Mouse (Mus musculus): Measurements from ENCODE around the gene 9330182L06Rik.

The 9330182L06Rik gene

GRCm38 (mm10) chr5:9265586-9266279 lies at the start of gene 9330182L06Rik:
TSS of gene 9330182L06Rik (plus strand) at chr5:9266118.
- DNase-seq, result peak; percentile 75

DNA sequence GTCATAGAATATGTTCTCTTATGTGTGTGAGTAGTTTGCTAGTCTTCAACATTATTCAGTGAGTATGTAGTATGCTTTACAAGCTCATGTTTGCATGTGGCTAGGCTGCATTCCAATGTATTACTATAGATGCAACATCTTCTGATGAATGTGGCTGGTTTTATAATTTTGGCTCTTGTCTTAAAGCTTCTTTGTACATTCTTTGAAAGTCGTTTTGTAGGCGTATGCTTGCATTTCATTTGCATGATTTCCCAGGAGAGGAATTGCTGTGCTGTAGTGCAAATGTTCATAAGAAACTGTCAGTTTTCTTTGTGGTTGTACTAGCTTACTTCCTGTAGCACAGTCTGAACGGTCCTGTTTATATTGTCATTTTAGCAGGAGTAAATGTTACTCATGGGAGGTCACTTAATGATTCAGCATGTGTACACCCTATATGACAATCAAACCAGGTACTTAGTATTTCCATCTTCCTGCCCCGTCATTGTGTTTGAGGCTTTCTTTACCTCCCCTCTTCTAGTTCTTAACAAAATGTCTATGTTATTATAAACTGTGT lies 38.4 kb upstream of the 9330182L06Rik start:
- DNase-seq, result peak; percentile 5

GRCm38 (mm10) chr5:9264361-9264760 lies 1.6 kb upstream of the 9330182L06Rik start:
- no peak for DNase-seq

GRCm38 (mm10) chr5:9266280-9266923 lies 484 bp downstream of the 9330182L06Rik start:
- no peak for DNase-seq

GRCm38 (mm10) chr5:9269666-9270065 lies 3.7 kb downstream of the 9330182L06Rik start:
- DNase-seq, result no peak

GRCm38 (mm10) chr5:9272976-9273375 lies 7.1 kb downstream of the 9330182L06Rik start:
- DNase-seq, result no peak

DNA sequence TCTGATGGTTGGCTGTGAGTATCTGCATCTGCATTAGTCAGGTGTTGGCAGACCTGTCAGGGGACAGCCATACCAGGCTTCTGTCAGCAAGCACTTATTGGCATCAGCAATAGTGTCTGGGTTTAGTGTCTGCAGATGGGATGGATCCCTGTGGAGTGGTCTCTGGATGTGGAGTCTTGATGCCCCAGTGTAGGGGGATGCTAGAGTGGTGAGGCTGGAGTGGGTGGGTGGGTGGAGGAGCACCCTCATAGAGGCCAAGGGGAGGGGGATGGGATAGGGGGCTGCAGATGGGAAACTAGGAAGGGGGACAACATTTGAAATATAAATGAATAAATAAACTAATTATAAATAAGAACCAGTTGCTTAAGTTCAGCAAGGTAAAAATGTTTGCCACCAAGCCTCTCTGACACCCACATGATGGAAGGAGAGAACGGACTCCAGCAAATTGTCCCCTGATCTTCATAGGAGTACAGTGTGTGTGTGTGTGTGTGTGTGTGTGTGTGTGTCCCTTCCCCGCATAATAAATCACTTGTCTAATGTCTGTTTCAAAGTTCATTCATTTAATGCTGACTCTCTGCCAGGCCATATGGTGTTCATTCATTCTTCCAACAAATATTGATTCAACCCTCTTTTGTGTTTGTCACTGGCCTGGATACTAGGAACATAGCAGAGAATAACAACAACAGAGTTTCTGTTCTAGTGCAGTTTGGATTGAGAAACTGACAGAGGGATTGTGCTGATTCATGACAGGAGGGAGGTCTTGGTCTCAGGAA lies 30.0 kb downstream of the 9330182L06Rik start:
- DNase-seq, result peak; percentile 59

DNA sequence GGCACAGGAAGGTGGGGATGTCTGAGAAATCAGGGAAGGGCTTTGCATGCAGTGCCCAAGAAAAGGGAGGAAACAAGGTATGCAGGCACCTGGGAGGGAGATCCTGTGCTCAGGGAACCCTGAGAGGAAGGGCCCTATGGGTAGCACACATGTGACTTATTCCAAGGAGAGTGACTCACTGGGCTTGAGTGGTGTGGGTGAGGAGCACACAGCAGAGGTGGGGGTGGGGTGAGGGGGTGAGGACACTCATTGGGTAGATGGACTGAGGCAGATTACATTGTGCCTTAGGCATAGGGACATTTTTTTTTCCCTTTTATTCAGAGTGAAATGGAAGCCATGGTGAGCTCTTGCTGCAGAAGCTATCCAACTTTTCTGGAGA lies 30.6 kb downstream of the 9330182L06Rik start:
- DNase-seq, result no peak

GRCm38 (mm10) chr5:9326863-9327262 lies 60.9 kb downstream of the 9330182L06Rik start:
- DNase-seq, result no peak

- DNase-seq, result no peak
These were observed 61.6 kb downstream of the 9330182L06Rik start for GRCm38 (mm10) chr5:9327528-9327927.

DNA sequence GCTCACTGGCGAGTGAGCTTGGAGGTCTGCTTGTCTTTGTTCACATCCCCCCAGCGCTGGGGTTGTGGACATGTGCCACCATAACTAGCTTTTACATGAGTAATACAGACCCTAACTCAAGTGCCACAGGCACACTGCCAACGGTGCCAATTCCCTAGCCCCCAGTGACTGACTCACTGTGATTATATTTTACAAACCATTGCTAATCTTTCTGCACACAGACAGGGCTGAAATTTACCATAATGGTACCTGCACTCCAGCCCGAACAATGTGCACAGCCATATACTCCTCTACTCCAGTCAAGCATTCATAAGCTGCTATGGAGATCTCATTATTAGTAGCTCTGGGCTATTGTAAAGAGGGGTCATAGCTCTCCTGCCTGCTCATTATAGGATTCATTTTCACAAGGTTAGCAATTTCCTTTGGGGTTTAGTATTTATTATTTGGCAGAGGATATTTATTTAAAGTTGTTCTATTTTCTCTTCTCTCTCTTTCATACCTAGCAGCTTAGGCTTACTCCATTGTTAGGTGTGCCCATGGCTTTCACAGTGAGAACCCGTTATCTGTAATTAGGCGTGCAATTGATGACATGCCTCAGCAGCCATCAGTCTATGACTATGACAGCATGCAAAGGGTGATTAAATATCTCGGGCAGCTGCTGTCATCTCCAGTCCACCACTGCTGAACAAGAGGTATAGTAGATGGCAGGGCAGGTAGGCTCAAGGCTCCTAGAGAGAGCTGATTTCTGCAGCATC lies 73.0 kb downstream of the 9330182L06Rik start:
- DNase-seq, result no peak

- peak; percentile 22 for DNase-seq
These were observed 73.7 kb downstream of the 9330182L06Rik start for GRCm38 (mm10) chr5:9339511-9340173.

DNA sequence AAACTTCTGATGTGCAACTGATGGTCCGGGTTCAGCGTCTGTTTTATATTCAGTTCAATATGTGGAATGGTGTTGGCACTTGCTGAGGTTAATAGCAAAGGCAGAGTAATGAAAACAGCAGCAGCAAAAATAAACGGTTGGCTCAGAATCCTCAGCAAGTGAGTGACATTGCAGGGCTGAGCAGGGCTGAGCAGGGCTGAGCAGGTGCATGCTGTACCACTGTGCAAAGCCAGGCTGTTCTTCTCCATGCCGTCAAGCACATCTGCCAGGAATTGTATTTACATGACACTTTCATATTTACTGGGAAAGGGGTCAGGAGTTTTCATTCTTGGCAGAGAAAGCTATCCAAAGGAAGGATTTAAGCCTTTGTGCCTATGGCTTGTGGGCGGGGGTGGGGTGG lies 78.7 kb downstream of the 9330182L06Rik start:
- peak; percentile 11 for DNase-seq

DNA sequence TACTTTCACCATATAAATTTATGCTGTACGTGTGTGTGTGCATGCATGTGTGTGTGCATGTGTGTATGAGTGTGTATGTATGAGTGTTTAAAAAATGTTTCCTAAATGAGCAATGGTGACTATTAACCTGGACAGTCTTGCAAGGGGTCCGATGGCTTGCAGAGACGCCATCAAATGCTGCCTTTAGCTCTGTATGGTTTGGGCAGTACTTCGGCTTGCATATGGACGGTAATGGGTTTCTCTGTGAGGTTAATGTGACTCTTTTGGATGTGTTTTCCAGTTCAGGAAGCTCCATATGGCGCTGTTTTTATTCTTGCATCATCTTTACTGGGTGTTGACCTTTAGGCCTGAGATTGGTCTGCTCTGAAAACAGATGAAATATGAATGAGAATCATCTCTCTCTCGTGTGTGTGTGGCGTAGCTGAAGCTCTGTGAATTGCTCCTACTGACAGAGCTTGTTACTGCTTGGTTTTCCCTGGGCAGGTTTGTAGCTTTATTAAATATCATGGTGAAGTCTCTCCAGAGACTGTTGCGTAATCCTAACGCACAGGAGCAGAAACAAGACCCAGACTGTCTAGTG lies 79.2 kb downstream of the 9330182L06Rik start:
- no peak for DNase-seq

GRCm38 (mm10) chr5:9345625-9346024 lies 79.7 kb downstream of the 9330182L06Rik start:
- no peak for DNase-seq

DNA sequence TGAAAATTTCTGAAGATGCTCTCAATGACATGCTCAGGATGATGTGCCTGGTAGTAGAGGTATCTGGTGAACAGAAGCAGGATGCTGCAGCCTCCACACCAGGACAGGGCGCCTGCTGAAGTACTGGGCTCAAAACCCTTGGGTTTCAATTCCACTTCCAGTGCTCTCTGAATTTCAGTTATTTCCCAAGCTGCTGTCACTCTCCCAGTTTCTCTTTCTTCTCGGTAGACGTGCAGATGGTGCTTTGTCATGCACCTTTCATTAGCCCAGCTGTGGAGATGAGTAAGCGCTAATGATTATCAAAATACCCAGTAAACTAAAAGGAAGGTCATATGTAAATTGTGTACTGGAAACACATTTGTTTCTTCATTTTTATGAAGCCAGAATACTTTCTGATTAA lies 80.6 kb downstream of the 9330182L06Rik start:
- DNase-seq, result no peak

- DNase-seq, result no peak
These were observed 86.2 kb downstream of the 9330182L06Rik start for GRCm38 (mm10) chr5:9352163-9352562.

DNA sequence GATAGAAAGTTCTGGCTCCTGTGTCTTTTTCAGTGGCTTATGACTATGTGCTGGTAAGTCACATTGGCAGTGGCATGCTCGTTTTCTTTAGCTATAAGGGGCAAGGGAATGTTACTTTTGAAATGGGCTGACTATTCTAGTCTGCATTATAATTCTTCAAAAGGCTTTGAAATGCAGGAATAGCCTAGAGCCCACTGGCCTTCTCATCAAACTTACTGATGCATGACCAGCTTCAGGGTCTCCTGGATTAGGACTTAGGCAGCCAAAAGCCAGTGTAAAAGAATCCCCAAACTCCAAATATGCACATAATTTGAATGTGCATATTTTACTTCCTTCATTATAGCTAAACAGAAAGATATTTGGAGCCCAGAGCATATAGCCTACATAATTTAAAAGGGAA lies 86.7 kb downstream of the 9330182L06Rik start:
- no peak for DNase-seq

DNA sequence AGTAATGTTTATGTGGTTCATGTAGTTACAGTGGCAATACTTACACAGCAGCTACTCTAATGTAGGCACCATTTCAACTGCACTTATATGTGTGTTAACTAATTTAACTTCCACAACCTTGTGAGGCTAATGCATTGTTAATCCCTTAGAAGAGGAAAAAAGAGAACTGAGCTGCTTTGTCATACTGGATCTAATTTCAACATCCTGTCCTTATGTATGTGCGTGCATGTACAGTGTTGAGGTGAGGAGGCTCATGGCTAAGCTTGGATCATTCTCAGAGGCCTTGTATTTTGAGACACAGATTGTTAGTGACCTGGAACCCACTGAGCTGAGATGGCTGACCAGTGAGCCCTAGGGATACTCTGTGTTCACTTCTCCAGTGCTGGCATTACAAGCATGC lies 88.3 kb downstream of the 9330182L06Rik start:
- DNase-seq, result no peak

DNA sequence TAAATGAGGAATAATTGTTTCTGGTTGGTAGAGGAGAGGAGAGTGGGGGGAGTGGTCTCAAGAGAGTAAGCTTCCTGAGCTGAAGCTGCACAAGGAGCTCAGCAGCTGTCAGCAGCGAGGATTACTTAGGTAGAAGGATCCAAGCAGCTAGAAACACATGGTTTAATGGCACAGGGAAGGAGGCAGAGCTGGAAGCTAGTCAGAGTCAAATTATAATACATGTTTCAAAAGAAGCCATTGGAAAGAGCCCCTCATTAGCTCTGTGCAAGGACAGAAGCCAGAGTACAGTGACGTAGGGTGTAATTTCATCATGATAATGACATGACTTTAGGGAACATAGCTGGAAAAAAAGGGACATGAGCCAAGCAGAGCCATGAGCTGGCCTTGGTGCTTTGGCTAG lies 92.2 kb downstream of the 9330182L06Rik start:
- DNase-seq, result no peak

DNA sequence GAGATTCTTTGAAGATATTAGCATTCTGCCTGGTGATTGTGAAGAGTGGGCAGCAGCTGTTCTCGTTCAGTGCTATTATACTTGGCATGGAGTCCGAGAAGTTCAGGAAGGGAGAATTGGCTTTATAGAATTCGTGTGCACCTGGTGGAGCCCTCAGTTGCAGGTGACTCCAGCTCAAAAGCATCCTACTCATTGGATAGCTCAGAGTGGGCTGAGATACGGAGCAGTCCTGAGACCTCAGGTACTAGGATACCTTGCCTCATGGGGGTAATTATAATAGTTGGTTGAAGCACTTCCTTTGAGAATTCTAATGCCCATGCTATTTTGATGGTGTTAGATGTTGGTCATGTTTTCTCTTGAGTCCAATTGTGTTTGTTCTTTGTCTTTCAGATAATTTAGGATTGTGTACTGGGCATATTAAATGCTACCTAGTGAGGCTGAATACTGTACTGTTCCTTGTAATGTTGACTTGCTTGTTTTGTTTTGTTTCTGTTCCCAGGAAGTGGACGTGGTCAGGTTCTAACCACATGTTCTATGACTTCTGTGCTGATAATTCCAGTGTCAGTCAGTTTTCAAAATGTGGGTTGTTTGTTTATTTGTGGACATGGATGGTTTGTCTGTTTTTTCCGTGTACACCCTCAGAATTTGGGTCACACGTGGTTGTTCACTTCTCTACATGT lies 96.2 kb downstream of the 9330182L06Rik start:
- no peak for DNase-seq
